Mouse (Mus musculus) thymus, adult 2 months (tissue): ENCODE measurements around the gene Zar1l.

Experiments used
- CTCF ChIP-seq: fragments of 200-500 bp; IDR thresholded peaks from 2 replicates; pipeline ENCODE4 v1.5.1; 2012; ENCODE audit warnings: mild to moderate bottlenecking, control low read depth, low read length, moderate library complexity, borderline replicate concordance; ENCODE audit not compliant: control insufficient read depth, poor library complexity, insufficient read depth; ENCODE audit errors: extremely low read depth
- POLR2A ChIP-seq: fragments of 200-500 bp; IDR thresholded peaks from 2 replicates; pipeline ENCODE4 v1.6.1; 2012; ENCODE audit warnings: mild to moderate bottlenecking, low read length, control low read depth, moderate library complexity; ENCODE audit not compliant: control insufficient read depth, poor library complexity, insufficient read depth; ENCODE audit errors: extremely low read depth

- TF ChIP-seq POLR2A (no peak), CTCF (no peak)
These were observed at the start of gene Zar1l for GRCm38 (mm10) chr5:150518064-150518463.
